Mouse (Mus musculus): ENCODE measurements around the gene Prrg4.
"Not testable (repeated sequence)": the region's sequence is repeated elsewhere in the genome, so short reads cannot be mapped to it uniquely, and the experiment has no call there.

Prrg4 gene

DNA sequence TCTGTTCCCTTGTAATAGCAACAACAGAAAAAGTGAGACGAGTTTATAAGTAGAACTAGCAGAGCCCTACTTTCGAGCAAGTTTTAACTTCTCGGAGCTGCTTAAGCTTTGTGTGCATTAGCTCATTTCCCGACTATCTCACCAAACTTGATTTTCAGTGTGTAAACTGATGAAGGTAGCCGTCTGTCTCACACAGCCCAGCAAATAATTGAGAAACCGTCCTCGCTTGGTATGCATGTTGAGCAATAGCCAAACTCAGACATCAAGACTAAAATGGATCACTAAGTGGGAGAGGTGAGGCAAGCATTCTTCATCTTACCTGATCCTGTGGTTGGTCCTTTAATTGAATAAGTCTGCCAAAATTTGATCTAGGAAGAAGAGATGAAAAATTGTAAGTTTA lies 7.9 kb downstream of the Prrg4 start:
- DNase-seq (ENCODE audit: low read depth, low spot score): no peak

DNA sequence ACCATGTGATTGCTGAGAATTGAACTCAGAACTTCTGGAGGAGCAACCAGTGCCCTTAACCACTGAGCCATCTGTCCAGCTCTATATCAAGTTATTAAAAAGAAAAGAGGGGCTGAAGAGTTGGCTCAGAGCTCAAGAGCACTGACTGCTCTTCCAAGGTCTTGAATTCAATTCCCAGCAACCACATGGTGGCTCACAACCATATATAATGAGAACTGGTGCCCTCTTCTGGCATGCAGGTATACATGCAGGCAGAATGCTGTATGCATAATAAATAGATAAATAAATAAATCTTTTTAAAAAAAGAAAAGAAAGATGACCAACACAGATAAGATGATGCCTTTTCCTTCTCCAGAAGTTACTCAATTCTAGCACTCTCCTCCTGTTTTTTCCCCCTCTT lies 8.7 kb downstream of the Prrg4 start:
- no peak for DNase-seq (ENCODE audit: low read depth, low spot score)

DNA sequence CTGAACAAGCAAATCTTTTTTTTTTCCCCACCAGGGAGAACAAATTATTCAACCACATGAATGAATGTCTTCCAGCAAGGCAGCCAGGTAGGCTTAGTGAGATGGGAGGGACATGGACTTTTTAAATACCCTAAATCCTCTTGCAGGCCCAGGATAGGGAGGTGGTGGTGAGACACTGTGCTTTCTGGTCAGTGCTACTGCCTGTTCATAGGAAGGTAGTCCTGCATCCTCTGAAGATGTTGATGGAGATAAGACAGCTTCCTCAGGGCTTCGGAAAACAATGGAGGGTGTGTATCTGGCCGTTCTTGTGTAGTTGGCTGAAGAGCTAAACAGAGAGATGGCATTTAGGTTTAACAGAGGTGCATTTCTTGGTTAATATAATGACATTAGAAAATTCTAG lies 17.2 kb downstream of the Prrg4 start:
- no peak for DNase-seq (ENCODE audit: low read depth, low spot score)

DNA sequence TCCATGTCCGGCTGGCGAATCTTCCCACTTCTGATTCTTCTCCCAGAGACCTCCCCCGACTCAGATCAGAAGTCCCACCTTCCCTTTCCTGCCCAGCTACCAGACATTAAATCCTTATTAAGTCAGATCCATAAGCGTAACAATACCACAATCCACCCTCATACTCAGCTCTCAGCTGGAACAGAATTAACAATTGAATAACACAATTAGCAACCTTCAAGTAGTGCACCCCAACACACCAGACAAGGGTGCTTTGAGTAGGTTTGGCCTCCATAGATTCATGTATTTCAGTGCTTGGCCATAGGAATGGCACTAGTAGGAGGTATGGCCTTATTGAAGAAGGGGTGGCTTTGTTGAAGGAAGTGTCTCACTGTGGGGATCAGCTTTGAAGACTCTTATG lies 23.5 kb downstream of the Prrg4 start:
- no peak for DNase-seq (ENCODE audit: low read depth, low spot score)

DNA sequence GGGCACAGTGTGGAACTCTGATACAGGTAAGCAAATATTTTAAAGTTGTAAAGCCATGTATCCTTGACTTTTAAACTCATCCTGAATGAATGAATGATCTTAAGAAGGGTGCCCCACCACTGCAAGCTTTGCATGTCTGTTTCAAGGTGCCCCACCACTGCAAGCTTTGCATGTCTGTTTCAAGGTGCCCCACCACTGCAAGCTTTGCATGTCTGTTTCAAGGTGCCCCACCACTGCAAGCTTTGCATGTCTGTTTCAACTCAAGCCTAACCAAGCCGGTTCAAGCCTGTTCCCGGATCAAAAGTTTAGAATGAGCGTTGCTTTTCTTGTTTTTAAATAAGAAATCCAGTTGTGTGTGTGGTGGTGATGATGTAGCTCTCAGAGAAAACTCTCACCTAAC lies 30.9 kb downstream of the Prrg4 start:
- DNase-seq (ENCODE audit: low read depth, low spot score): not testable (repeated sequence)

DNA sequence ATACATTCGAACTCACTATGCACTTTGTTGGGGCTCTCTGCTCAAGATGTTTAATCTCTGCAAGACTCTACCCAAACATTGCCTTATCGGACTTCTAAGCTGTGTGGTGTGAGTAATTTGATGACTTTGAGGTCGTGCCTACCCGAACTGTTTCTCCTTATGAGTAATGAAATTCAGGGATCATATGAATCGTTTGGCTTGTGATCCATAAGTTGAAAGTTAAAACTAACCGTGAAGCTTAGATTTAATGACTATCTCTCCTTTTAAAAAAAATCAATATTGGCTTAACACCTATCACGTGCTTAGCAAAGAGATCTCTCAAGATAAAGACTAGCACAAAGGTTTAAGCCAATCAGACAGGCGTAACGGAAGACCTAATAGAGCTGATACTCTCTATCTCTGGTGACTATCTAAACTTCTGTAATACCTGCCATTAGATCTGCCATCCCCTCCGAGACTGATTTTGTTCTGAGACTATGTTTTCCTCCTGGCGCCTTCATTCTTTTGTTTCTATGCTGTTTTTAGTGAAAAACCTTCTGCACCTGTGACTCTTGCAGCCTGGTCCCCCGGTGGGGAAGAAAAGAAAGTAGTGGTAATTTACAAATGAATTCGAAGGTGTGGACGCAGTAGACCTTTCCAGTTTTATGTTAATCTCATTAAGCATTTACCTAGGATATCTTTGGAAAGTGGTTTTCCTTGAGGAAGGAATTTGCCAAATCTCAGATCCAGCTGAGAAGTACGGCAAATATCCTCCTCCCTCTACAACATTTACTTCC lies 31.9 kb downstream of the Prrg4 start:
- peak; percentile 39 for DNase-seq (ENCODE audit: low read depth, low spot score)

DNA sequence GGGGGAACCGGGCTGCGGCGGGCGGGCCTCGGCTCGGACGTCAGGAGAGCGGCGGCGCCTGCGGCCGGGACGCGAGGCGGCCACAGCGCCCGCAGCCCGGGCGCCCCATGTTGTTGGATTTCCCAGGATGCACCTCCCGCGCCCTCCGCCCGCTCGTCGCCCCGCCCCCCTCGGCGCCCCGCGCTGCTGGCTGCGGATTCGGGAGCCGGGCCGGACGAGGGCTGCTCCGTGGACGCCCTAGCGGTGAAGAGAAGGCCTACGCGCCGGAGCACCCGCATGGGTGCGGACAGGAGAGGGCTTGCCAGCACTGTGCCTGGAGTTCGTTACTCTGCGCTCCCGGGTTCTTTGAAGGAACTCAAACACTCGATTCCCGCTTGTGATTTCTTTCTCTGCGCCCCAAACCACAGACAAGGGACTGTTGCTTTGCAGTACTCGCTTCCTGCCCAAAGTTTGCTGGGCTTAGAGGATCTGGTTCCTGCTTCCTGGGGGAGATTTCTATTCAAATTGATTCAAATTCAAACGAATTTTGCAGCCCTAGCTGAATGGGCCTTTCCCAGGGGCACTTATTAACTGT lies 32.7 kb downstream of the Prrg4 start:
- peak; percentile 85 for DNase-seq (ENCODE audit: low read depth, low spot score)

DNA sequence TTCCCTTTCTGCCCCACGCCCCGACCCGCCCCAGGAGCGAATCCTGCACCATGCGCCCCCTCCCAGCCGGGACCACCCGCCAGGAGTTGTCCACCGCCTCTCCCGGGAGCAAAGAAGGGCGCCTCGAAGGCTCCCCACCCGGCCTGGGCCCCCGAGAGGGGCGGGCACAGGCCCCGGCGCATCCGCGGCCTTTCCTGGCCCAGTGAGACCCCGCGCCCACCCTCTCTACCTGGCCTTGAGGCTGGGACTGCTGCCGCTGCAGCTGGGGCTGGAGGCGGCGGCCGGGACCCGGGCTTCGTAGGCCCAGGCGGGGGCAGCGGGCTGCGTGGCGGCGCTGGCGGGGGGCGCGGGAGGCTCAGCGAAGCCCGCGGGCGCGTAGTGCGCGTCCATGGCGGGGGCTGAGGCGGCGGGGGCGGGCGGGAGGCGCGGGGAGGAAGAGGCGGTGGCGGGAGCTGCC lies 33.3 kb downstream of the Prrg4 start, which contains the start of gene Qser1:
TSS of gene Qser1 (minus strand) at position 390 of the 457 bp plus-strand sequence.
- DNase-seq (ENCODE audit: low read depth, low spot score): no peak

DNA sequence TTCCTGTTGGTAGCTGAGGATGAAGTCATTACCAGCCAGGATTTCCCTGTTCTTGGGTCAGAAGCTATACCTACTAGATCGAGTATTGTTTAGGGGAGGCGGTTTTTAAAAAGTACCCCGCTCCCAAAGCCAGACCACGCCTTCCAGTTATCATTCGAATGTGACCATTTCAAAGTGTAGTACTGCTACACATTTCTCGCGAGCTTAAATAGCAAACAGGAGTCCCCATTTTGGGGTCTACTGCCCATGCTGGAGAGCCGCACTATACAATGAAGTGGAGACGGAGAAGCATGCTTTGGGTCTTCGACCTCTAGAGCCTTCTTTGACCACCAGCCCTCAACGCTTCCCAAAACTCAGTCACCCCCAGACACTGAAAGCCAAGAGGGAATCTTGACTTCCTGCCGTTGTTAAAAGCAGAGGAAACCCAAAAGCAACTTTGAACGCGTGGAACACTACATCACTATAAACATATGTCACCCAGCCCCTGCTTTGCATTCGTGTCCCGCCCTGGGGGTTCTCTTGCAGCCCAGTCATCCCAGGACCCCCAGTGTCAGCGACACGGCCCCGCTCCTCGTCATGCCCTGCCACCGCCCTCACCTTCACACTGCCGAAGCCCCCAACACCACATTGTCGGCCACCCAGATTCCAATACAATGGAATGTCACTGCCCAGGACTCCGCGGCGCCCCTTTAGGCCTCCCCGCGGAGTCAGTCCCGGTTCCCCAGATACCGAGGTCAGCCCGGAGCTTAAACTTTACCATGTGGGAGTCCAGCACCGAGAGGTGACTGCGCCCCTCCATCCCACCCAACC lies 33.9 kb downstream of the Prrg4 start:
- DNase-seq (ENCODE audit: low read depth, low spot score): peak; percentile 38

DNA sequence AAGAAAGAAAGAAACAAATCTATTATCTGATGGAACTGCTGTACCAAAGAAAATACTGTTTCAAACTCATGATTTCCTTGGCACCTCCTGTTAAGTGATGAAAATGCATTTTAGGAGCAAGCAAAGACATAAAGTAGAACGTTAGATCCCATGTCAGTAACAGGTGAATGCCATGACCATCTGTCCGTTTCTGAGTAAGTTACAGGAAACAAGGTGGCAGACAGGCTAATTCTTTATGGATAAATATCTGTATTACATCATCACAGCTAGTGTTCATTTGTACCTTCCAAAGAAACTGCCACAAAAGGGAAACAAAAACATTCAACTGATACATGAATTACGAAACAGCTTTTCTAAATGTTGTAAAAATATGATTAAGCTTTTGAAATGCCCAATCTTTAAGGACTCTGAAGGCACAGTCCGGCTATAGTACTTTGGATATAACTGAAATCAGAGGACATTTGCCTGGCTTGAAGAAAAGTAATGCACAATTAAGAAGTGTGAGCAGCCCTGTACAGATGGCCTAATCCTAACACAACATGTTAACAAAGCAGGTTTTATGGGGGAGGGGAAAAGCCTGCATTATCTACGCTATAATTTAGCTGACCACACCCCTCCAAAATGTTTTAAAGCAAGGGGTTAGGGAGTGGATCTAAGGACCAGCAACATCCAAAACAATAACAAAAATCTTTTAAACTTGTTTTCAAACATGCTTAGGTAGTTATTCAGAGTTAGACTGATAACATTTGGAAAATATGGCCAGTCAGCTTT lies 35.3 kb downstream of the Prrg4 start:
- no peak for DNase-seq (ENCODE audit: low read depth, low spot score)

DNA sequence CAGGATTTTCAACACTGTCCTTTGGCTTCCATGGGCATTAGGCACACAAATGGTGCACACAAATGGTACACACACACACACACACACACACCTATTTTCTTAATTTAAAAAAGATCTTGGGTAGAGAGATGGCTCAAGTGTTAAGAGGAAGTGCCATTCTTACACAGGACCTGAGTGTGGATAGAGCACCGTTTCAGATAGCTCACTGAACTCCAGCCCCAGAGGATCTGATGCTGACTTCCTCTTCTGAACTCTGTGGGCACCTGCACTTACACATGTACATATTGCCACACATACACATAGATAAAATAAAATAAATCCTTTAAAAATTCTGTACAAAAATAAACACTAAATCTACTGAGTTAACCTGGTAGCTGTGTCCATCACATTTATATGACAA lies 44.2 kb downstream of the Prrg4 start:
- DNase-seq (ENCODE audit: low read depth, low spot score): no peak

All from CD4-positive helper T cell, adult 2 months (primary cell).